Mouse (Mus musculus) cortical plate, adult 2 months (tissue): ENCODE measurements at regions not wholly inside any gene's neighbourhood (a gene's known extent, or its start where the extent isn't known, plus 50 kb on each side); places are given as distances from the start of the nearest gene placed in this dataset.

Experiments
- CTCF ChIP-seq: fragments of 200-500 bp; IDR thresholded peaks from 2 replicates; pipeline ENCODE4 v1.5.1; 2011; ENCODE audit warnings: mild to moderate bottlenecking, control low read depth, low read length; ENCODE audit not compliant: insufficient read depth; ENCODE audit errors: extremely low read depth
- POLR2A ChIP-seq: fragments of 200-500 bp; IDR thresholded peaks from 2 replicates; pipeline ENCODE4 v1.6.1; 2011; ENCODE audit warnings: mild to moderate bottlenecking, low read length, control low read depth; ENCODE audit not compliant: insufficient read depth; ENCODE audit errors: extremely low read depth

DNA sequence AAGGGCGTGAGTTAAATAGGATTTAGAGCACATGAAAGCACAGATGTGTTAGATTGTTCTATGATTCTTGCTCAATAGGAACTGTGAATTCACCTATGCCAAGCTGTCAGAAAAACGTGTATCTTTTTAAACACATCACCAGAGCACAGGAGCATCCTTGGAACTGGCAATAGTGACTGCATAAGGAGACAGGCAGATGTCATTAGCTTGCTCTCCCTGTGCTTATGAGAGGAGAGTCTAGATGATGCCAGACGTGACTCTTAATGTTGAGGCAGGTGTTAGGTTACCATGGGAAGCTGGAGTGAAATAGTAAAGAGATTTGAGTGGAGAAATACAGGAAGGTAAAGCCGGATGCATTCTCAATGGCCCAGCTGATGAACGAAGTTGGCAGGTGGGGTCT is 212.8 kb downstream of the Trib2 start:
- TF ChIP-seq CTCF (no peak), POLR2A (no peak)
